Mouse (Mus musculus) thymus, postnatal 14 days (tissue): Measurements from ENCODE around the gene Mgat4b.

ENCODE experiments used
- DNase-seq: peaks from one replicate; pipeline ENCODE4 v3.0.0; 2021

Gene Mgat4b

DNA sequence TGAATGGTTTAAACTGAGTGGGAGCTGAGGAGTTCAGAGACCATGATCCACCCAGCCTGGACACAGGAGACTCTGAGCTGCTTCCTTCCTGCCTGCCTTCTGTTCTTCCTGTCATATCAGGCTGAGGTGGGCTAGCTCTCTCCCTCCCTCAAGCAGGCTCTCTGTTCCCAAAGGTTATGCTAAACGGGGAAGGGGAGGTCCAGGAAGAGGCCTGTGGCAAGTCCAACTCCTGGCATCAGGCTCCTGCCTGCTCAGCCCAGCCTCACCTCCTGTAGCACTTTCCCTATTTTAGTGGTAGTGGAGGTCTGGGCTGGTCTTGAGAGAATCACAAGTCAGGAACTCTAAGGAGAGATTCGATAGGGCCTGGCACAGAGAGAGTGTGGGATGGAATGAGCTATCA, 15.7 kb downstream of the Mgat4b start:
- no peak for DNase-seq

GRCm38 (mm10) chr11:50227226-50227625, 16.5 kb downstream of the Mgat4b start:
- no peak for DNase-seq

DNA sequence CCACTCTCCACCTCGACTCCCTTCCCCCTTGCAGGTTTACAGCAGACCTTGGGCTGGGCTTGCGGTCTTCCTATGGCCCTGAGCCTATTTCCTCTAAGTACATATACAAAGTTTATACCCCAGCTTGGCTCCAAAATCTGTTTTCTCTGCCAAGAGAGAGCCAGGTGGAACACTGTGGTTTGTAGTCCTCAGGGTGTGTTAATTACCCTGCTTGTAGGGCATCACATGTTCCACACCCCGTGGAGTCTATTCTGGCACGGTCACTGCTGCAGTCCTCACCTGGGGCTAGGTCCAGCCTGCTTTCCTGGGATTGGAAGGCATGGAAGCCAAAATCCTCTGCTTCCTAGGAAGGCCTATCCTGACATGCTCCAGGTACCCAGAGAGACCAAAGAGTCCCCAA, 17.0 kb downstream of the Mgat4b start:
- no peak for DNase-seq

DNA sequence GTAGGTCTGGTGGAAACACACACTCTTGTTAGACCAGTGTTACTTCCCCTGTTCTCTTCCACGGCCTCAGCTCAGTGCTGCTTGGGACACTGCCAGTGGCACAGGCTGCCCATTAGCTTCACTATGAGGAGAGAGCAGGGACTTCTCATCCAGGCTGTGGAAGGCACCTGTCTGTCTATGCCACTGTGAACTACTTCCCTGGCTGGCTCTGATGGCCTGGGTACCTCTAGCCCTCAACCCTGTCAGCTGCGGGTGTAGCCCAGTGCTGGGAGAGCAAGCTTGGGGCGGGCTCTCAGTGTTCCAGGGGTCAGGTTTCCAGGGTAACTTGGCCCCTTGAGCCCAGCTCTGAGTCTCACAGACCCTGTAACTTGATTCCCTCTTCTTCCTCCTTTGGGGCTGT, 18.1 kb downstream of the Mgat4b start:
- DNase-seq: no peak

DNA sequence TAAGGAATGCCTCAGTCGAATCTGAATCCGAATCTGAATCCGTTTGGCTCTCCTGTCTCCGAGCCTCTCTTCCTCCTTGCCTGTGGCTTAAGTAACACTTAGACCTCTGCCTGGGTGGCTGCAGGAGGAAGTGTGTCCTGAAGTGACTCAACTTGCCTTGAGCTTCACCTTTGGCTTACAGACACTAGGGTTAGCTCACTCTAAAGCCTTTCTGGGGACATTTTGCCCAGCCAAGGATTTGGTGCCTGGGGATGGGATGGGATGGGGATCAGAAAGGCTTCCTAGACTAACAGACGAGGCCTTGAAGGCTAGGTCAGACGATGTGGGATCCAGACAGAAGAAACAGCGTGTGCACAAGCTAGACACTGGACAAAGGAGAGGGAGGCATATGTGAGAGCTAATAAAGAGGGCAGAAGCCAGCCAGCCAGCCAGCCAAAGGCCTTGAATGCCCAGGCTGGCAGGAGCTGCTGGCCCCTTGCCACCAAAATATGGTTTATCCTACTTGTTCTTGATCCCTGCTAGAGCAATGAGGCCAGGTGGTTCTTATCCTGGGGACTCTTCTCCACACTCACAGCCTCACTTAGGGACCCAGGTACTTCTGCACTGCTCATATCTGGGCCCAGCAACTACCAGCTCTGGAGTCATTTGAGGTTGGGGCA, 18.7 kb downstream of the Mgat4b start:
- DNase-seq: no peak

- DNase-seq: no peak
Measured at GRCm38 (mm10) chr11:50230481-50231304, 20.0 kb downstream of the Mgat4b start.

DNA sequence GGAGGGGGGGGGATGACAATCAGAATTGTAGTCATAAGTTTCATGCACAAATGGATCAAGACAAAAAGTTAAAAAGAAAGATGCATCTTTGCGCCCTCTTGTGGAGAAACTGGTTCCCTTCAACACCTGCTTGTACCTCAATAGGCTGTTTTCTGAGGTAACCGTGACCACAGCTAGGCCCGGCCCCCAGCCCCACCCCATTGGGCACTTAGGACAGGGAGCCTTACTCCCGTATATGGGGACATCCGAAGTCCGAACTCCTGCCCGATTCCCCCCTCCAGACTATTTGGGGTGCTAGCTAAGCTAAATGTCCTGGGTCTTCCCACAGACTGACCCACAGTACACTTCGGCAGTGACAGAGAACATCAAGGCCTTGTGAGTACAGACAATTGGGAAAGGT, 20.7 kb downstream of the Mgat4b start:
- peak; percentile 71 for DNase-seq

DNA sequence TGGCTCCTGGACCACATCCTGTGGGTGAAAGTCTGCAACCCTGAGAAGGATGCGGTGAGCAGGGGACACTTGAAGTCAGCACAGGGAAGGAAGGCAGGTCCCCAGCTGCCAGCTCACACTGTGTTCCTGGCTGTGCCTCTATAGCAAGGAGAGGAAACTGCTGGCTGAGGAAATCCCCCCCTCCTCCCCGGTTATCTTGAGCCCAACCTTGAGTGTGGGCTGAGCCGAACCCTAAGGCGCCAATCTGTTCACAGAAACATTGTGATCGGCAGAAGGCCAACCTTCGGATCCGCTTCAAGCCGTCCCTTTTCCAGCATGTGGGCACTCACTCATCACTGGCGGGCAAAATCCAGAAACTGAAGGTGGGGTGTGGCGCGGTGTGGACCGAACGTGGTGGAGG, 22.3 kb downstream of the Mgat4b start:
- no peak for DNase-seq

DNA sequence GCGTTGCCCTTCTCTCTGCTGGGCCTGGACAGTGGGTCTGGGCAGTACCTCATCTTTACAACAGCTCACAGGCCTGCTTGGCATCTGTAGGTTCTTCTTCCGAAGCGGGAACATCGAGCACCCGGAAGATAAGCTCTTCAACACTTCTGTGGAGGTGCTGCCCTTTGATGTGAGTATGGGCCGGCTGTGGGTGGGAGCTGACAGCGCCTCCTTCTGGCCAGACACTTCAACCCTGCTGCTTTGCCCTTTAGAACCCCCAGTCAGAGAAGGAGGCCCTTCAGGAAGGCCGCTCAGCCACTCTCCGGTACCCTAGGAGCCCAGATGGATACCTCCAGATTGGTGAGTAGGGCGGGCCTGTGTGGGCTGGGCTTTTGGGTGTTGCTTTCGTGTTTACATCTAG, 23.3 kb downstream of the Mgat4b start:
- DNase-seq: no peak

GRCm38 (mm10) chr11:50234606-50235005, 23.9 kb downstream of the Mgat4b start:
- no peak for DNase-seq

GRCm38 (mm10) chr11:50236540-50236936, 25.8 kb downstream of the Mgat4b start:
- DNase-seq: peak; percentile 94

DNA sequence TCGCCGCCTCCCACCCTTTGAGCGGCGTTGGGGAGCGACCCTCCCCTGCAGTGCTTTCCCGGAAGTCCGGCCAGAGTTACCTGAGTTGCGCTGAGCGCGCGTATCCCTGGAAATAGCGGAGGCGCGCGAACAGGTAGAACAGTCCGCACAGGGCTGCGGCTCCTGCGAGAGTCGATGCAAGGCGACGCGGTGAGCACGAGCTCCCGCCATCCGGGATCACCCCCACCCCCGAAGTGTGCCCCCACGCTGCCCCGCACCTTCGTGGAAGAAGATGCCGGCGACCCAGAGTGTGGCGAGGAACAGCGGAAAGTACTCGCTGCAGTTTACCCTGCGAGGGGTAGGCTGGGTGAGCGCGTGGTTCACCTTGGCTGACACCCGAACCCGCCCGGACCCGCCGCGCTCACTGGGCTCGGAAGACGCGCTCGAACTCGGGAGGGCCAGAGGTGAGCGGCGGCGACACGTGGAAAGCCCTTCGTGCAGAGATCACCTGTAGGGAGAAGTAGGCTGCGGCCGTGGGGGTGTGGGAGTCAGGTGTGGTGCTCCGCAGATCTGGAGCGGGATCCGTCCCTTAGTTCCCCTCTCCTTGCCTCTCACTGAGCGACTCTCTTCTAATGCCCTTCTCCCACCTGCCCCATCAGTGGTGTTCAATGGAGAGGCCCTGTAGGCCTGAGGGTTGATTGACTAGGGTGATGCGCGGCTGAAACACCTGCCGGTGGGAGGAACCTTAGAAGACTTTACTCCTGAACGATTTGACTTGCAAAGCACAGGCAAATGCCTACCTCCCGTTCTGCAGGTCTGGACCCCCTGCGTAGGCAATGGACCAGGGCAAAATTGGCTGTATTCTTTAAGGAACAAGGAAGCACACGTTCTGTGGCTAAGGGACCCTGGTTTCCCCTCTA, 26.5 kb downstream of the Mgat4b start:
- DNase-seq: no peak

- no peak for DNase-seq
Measured at GRCm38 (mm10) chr11:50238324-50238723, 27.6 kb downstream of the Mgat4b start, which contains the start of gene Ltc4s. Gene Ltc4s, minus strand, starts transcription at chr11:50238616.

DNA sequence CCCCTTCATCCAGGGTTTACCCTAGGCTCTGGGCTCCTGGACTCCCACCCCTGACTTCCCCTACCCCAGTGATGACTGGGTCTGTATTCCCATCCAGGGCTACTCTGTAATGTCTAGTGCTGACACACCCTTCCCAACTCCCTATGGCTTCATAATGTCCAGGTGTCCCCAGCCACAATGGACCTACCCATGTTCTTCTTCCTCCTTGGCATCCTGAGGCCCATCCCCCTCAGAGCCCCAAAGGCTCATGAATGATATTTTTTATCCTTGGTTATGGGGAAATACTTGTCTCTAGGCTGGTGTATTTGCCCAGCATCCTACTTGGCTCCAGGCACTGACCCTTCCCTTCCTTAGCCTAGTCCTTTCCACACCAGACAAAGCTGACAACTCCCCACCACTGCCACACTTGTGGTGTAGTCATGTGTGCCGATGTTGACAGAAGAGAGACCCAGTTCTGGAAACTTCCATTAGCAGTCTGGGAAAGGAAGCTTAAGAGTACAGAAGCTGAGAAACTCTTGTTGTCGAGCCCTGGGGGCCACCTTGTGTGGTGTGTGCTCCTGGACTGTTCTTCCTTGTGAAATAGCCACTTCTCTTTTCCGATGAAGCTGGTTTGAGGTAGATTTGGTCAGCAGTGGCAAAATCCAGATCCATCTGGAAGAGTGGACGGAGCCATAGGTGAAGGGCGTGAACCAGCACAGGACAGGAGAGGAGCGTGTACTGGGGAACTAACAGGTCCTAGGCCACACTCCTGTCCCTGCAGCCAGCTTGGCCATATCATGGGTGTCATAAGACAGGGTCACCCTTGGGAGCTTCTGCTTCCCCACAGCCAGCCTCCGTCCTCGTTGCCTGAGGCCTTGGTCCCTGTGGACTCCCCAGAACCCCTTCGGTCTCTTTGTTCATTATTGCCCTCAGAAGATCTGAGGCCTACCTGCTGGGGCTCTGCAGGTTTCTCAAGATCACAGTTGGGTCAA, 28.4 kb downstream of the Mgat4b start:
- no peak for DNase-seq

- DNase-seq: no peak
Measured at GRCm38 (mm10) chr11:50240235-50240911, 29.7 kb downstream of the Mgat4b start.

- DNase-seq: no peak
Measured at GRCm38 (mm10) chr11:50243926-50244325, 33.2 kb downstream of the Mgat4b start.

DNA sequence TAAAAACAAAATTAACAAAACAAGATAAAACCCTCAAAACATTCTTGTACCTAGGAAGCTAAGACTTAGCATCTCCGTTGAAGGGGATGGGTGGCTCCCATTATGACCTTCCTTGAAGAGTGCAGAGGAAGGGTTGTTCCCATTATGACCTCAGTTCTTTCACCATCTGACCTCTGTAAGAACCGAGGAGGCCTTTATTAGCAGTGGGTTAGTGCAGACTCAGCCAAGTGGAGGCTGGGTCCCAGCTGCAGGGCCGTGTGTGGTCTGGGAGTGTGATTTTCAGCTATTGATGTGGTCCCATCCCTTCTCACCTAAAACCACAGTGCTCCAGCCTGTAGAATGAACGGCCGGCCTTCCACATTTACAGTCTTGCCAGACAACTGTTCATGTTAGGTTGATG, 34.6 kb downstream of the Mgat4b start:
- no peak for DNase-seq

DNA sequence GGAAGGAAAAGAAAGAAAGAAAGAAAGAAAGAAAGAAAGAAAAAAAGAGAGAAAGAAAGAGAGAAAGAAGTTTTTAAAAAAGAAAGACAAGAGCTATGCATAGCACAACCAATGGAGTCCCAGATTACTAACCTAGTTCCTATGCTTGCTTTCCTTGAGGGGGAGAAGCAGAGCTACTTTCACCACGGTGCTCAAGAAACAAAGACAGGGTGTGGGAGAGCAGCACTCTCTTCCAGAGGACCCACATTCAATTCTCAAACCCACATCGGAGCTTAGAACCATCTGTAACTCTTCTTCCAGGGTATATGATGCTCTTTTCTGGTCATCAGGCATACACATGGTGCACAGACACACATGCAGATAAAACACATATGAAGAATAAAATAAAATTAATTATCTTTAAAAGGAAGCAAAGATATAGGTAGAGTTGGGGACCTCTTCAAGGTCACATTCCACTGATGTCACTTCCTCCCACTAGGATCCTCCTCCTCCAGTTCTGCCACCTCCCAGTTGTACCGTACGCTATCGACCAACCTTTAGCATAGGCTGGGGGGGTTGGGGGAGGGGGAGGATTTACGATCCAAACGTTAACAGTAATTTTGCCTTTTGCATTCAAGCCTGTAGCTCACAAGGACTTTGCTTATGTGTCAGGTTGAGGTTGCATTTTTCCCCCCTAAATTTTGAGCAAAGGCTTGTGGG, 37.9 kb downstream of the Mgat4b start:
- no peak for DNase-seq

DNA sequence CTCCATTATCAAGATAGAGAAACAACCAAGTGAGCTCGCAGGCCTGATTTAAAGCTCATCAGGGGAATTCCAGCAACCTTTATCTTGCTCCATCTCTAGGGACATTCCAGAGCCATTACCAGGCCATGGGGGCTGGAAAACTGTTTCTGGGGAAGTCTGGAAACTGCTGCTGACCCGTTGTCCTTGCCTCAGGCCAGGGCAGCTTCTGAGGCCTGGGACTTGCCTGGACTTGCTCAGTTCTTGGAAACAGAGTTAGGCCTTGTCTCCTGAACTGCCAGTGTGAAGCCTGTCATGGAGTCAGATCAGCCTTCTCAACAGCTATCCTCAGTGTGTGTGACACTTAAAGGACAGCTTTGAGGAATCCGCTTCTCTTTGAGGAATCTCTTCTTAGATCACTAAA, 41.5 kb downstream of the Mgat4b start:
- no peak for DNase-seq

- no peak for DNase-seq
Measured at GRCm38 (mm10) chr11:50252684-50253265, 42.1 kb downstream of the Mgat4b start.

GRCm38 (mm10) chr11:50253393-50253792, 42.7 kb downstream of the Mgat4b start:
- DNase-seq: no peak
